Mouse (Mus musculus): ENCODE measurements around the gene Hus1. TPM values are rescaled to one million over a fixed set of nuclear protein-coding genes. Genes with fewer than 3 reads are reported as not detected.

Gene Hus1
- total and polyA plus RNA-seq, 3 experiments, result 14.3 to 31.0 (median 29.9) TPM

DNA sequence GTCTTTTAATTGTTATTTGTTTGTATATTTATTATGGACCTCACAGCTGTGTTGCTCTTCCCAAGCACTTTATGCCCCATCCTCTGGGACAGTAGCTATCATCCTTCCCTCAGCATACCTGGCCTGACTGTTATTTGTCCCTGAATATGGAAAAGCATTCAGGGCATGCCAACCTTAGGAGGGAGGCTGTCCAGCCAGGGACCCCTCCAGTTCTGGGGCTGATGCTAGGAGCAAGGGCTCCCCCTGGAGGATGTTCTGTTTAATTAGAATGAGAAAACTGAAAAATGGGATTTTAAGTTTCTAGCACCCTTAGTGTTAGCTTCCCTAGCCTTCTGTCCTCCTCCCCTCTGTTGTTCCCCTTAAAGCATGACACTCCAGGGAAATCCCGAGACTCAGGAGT, 55.3 kb downstream of the Hus1 start:
- peaks cover 54% of the 10 kb centered on the region for H3K27me3 ChIP-seq (replicated peaks)
- no peak overlapping the region for H3K4me3 ChIP-seq (replicated peaks in 1 of 3; ENCODE audit: low read depth in 2 of 3, low read length in 2 of 3, poor library complexity in 1 of 3)
- H3K9me3 ChIP-seq (replicated peaks; ENCODE audit: low read length), result peaks cover 4% of the 10 kb centered on the region
- no peaks in the 10 kb centered on the region for H3K36me3 ChIP-seq (replicated peaks in 1 of 2; ENCODE audit: control insufficient read depth in 1 of 2, insufficient read depth in 1 of 2, low read length in 1 of 2)
- DNase-seq (ENCODE audit: extremely low read depth), result peak; percentile 31
- H3K27ac ChIP-seq (ENCODE audit: insufficient read depth, low read depth), result no peak overlapping the region
- no peak overlapping the region for H3K4me2 ChIP-seq (ENCODE audit: insufficient read depth, low read depth, poor library complexity, severe bottlenecking)
- H3K79me2 ChIP-seq (replicated peaks; ENCODE audit: control insufficient read depth, extremely low read depth, insufficient read depth, poor library complexity, severe bottlenecking), result no peaks in the 10 kb centered on the region
- H3K9ac ChIP-seq (ENCODE audit: insufficient read depth, low read depth), result no peak overlapping the region
- dilution Hi-C loops (cut with MboI; ENCODE audit: extremely low pct_ligation_motif_present, extremely low pct_unique_long_range_greater_than_20kb, low sequenced_read_pairs) (no loop called here), in situ Hi-C loops (cut with MboI; ENCODE audit: low pct_ligation_motif_present, low pct_unique_long_range_greater_than_20kb, low sequenced_read_pairs) (no loop called here)
- TF ChIP-seq RAD21 (IDR thresholded peaks at IDR 0.05; ENCODE audit: low read depth, low read length) (peak; percentile 71), CTCF (conservative IDR thresholded peaks at IDR 0.05 in 1 of 2, IDR thresholded peaks at IDR 0.05 in 1 of 2; ENCODE audit: low read depth in 2 of 2, low read length in 2 of 2) (peak; percentile 64 to 77; a peak in 3 of 4 replicates), MAZ (IDR thresholded peaks at IDR 0.05; ENCODE audit: low read depth, low read length) (0 out of 2 replicates have a peak, but pooled peaks have one; percentile 29), SMC3 (IDR thresholded peaks at IDR 0.05; ENCODE audit: low read depth, low read length) (peak; percentile 66), ZMIZ1 (IDR thresholded peaks at IDR 0.05; ENCODE audit: low read depth, low read length) (no peak), MXI1 (IDR thresholded peaks at IDR 0.05; ENCODE audit: low read depth, low read length) (no peak), NRF1 (IDR thresholded peaks at IDR 0.05; ENCODE audit: low read depth, low read length) (no peak), ZC3H11A (IDR thresholded peaks at IDR 0.05; ENCODE audit: low read depth, low read length) (peak; percentile 4; the same call in 1 of the 2 replicates), BHLHE40 (IDR thresholded peaks at IDR 0.05; ENCODE audit: low read depth, low read length) (no peak), E2F4 (IDR thresholded peaks at IDR 0.05; ENCODE audit: insufficient replicate concordance, low read depth, low read length) (no peak)
- no peaks in the 10 kb centered on the region for H3K4me1 ChIP-seq (ENCODE audit: control insufficient read depth in 1 of 2, insufficient read depth in 2 of 2)

DNA sequence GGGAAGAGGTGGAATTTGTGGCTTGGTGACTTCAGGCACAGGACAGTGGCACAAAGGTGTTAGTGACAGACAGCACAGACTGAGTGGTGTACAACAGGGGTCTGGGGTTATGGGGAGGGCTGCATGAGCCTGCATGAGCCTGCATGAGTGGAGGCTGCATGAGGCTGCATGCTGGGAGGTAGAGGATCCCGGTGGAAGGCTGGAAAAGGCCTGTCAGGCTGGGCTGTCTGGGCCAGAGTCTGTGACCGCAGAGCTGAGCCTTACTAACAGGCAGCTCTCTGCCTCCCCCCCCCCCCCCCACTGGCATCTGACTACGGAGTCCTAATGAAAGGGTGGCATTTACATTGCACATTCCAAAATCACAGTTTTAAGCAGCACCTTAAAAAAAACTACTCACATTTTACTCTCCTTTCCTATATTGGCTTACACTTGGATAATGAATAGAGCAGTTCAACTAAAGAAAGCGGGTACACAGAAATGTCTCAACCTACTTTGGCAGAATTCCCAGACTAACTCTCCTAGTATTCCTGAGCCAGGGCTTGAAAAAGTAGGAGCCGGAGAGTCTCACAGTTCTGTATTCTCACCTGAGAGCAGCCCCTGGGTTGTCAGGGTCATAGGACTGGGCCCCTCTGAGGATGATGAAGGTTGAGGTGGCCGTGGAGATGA, 61.1 kb downstream of the Hus1 start:
- no peak for DNase-seq (ENCODE audit: extremely low read depth)
- Histone ChIP-seq H3K27me3 (replicated peaks) (peaks cover 73% of the 10 kb centered on the region), H3K9me3 (replicated peaks; ENCODE audit: low read length) (peaks cover 2% of the 10 kb centered on the region), H3K79me2 (replicated peaks; ENCODE audit: control insufficient read depth, extremely low read depth, insufficient read depth, poor library complexity, severe bottlenecking) (no peaks in the 10 kb centered on the region), H3K27ac (ENCODE audit: insufficient read depth, low read depth) (no peak overlapping the region), H3K4me3 (replicated peaks in 1 of 3; ENCODE audit: low read depth in 2 of 3, low read length in 2 of 3, poor library complexity in 1 of 3) (no peak overlapping the region), H3K4me1 (ENCODE audit: control insufficient read depth in 1 of 2, insufficient read depth in 2 of 2) (no peaks in the 10 kb centered on the region), H3K4me2 (ENCODE audit: insufficient read depth, low read depth, poor library complexity, severe bottlenecking) (no peak overlapping the region), H3K36me3 (replicated peaks in 1 of 2; ENCODE audit: control insufficient read depth in 1 of 2, insufficient read depth in 1 of 2, low read length in 1 of 2) (no peaks in the 10 kb centered on the region), H3K9ac (ENCODE audit: insufficient read depth, low read depth) (no peak overlapping the region)
- TF ChIP-seq MAZ (IDR thresholded peaks at IDR 0.05; ENCODE audit: low read depth, low read length), result no peak
- no peak for TF ChIP-seq ETS1 (conservative IDR thresholded peaks at IDR 0.05; ENCODE audit: low read depth, low read length)
- TF ChIP-seq MYC (IDR thresholded peaks at IDR 0.05; ENCODE audit: low read depth, low read length), result no peak
- no peak for TF ChIP-seq HCFC1 (IDR thresholded peaks at IDR 0.05; ENCODE audit: low read depth, low read length)
- no peak for TF ChIP-seq NRF1 (IDR thresholded peaks at IDR 0.05; ENCODE audit: low read depth, low read length)
- no peak for TF ChIP-seq CHD2 (IDR thresholded peaks at IDR 0.05; ENCODE audit: low read length)
- TF ChIP-seq MAFK (IDR thresholded peaks at IDR 0.05; ENCODE audit: insufficient replicate concordance, low read length), result no peak
- TF ChIP-seq ELF1 (IDR thresholded peaks at IDR 0.05; ENCODE audit: low read depth, low read length), result no peak
- no peak for TF ChIP-seq IRF4 (IDR thresholded peaks at IDR 0.05; ENCODE audit: low read depth, low read length)
- TF ChIP-seq MAX (IDR thresholded peaks at IDR 0.05; ENCODE audit: low read length), result no peak
- TF ChIP-seq JUN (IDR thresholded peaks at IDR 0.05; ENCODE audit: insufficient read depth, low read depth, low read length), result no peak
- TF ChIP-seq PAX5 (IDR thresholded peaks at IDR 0.05; ENCODE audit: low read length), result no peak
- TF ChIP-seq ZMIZ1 (IDR thresholded peaks at IDR 0.05; ENCODE audit: low read depth, low read length), result no peak
- no peak for TF ChIP-seq GABPA (IDR thresholded peaks at IDR 0.05; ENCODE audit: insufficient replicate concordance, low read depth, low read length)
- no peak for TF ChIP-seq NELFE (IDR thresholded peaks at IDR 0.05; ENCODE audit: low read depth, low read length)
- no peak for TF ChIP-seq ZKSCAN1 (IDR thresholded peaks at IDR 0.05; ENCODE audit: borderline replicate concordance, low read depth, low read length)
- no peak for TF ChIP-seq CHD1 (IDR thresholded peaks at IDR 0.05; ENCODE audit: low read depth, low read length)
- no peak for TF ChIP-seq POLR2A (IDR thresholded peaks at IDR 0.05; ENCODE audit: low read depth, low read length)
- no peak for TF ChIP-seq ZC3H11A (IDR thresholded peaks at IDR 0.05; ENCODE audit: low read depth, low read length)
- TF ChIP-seq ZNF384 (IDR thresholded peaks at IDR 0.05; ENCODE audit: low read depth, low read length), result no peak
- dilution Hi-C loops (cut with MboI; ENCODE audit: extremely low pct_ligation_motif_present, extremely low pct_unique_long_range_greater_than_20kb, low sequenced_read_pairs) (no loop called here), in situ Hi-C loops (cut with MboI; ENCODE audit: low pct_ligation_motif_present, low pct_unique_long_range_greater_than_20kb, low sequenced_read_pairs) (no loop called here)
